Mouse (Mus musculus): Measurements from ENCODE around the gene Gm30302.

Gm30302 gene

GRCm38 (mm10) chr13:49738011-49738410, 60.8 kb downstream of the Gm30302 start:
- peak; percentile 21 for DNase-seq (ENCODE audit: extremely low read depth, low read depth)

GRCm38 (mm10) chr13:49736430-49736829, 62.4 kb downstream of the Gm30302 start:
- DNase-seq (ENCODE audit: extremely low read depth, low read depth), result no peak
